Comparison of ENCODE assay signal across 8 mouse cellular contexts in genomic region chr12:100201838-100202237, GRCm38 (mm10). TPM values are rescaled to one million over a fixed set of nuclear protein-coding genes. Genes with fewer than 3 reads are reported as not detected.
A peak's percentile ranks its signal among the peaks of the same experiment; 100 is the strongest.
DNase-seq lines count a peak whose midpoint lies in the region; ATAC-seq and TF ChIP-seq lines count a peak whose summit lies in the region.

No protein-coding gene starts in this region.

- no peak overlapping the region for H3K27ac ChIP-seq in ES-Bruce4 (ENCODE audit: insufficient read depth, low read length)
- no peak overlapping the region for H3K27ac ChIP-seq in forebrain, embryonic 12.5 days
- H3K27ac ChIP-seq in heart, postnatal 0 days (ENCODE audit: low read depth) = no peak overlapping the region
- H3K27ac ChIP-seq in liver, embryonic 16.5 days (ENCODE audit: low read length) = no peak overlapping the region
- no peak overlapping the region for H3K27ac ChIP-seq in neural tube, embryonic 12.5 days
- H3K27ac ChIP-seq in stomach, postnatal 0 days (replicated peaks) = peak overlapping the region; percentile 25; the same call in 1 of the 2 replicates

- peak; percentile 97 for DNase-seq in c-Kit-positive CD71-positive TER-119-positive erythroid progenitor cells, embryonic 14.5 days (ENCODE audit: low spot score)
- peak; percentile 95 for DNase-seq in heart, postnatal 0 days (ENCODE audit: low spot score)
- DNase-seq in kidney, postnatal 36 days = peak; percentile 96
- peak; percentile 94 for DNase-seq in stomach, postnatal 0 days (ENCODE audit: low spot score)

- TF ChIP-seq EP300 in ES-Bruce4 (IDR thresholded peaks at IDR 0.05; ENCODE audit: insufficient read depth, low read depth, low read length) = peak; percentile 79
- no peak for TF ChIP-seq EP300 in heart, postnatal 0 days (IDR thresholded peaks at IDR 0.05; ENCODE audit: low read depth)
- no peak for TF ChIP-seq EP300 in stomach, postnatal 0 days (optimal IDR thresholded peaks at IDR 0.05)

- H3K4me1 ChIP-seq in ES-Bruce4 (ENCODE audit: control insufficient read depth, insufficient read depth, low read length) = no peaks in the 10 kb centered on the region
- peaks cover 33% of the 10 kb centered on the region for H3K4me1 ChIP-seq in forebrain, embryonic 12.5 days
- H3K4me1 ChIP-seq in heart, postnatal 0 days (ENCODE audit: control insufficient read depth, insufficient read depth) = peaks cover 9% of the 10 kb centered on the region
- peaks cover 14% of the 10 kb centered on the region for H3K4me1 ChIP-seq in liver, embryonic 16.5 days (ENCODE audit: control insufficient read depth, low read depth, low read length)
- peaks cover 22% of the 10 kb centered on the region for H3K4me1 ChIP-seq in neural tube, embryonic 12.5 days
- H3K4me1 ChIP-seq in stomach, postnatal 0 days (replicated peaks; ENCODE audit: control insufficient read depth, insufficient read depth) = peaks cover 5% of the 10 kb centered on the region; the same call in 1 of the 2 replicates

- WGBS in forebrain, embryonic 12.5 days = under 1% methylated on average over 13 of the region's 13 CpGs
- WGBS in heart, postnatal 0 days = under 1% methylated on average over 13 of the region's 13 CpGs
- under 1% methylated on average over 13 of the region's 13 CpGs for WGBS in liver, embryonic 16.5 days (ENCODE audit: insufficient replicate concordance)
- under 1% methylated on average over 13 of the region's 13 CpGs for WGBS in neural tube, embryonic 12.5 days
- WGBS in stomach, postnatal 0 days = under 1% methylated on average over 13 of the region's 13 CpGs

- H3K9ac ChIP-seq in ES-Bruce4 (ENCODE audit: low read depth, poor library complexity, severe bottlenecking) = no peak overlapping the region
- H3K9ac ChIP-seq in forebrain, embryonic 12.5 days = 0 out of 2 replicates have a peak overlapping the region, but pooled peaks have one; percentile 44
- H3K9ac ChIP-seq in heart, postnatal 0 days (replicated peaks; ENCODE audit: low read depth, low read length) = no peak overlapping the region
- H3K9ac ChIP-seq in liver, embryonic 16.5 days (ENCODE audit: low read depth, low read length) = peak overlapping the region; percentile 49; the same call in 1 of the 2 replicates
- peak overlapping the region; percentile 33; the same call in 1 of the 2 replicates for H3K9ac ChIP-seq in neural tube, embryonic 12.5 days
- H3K9ac ChIP-seq in stomach, postnatal 0 days (ENCODE audit: low read length) = peak overlapping the region; percentile 41; the same call in 1 of the 2 replicates

- no peaks in the 10 kb centered on the region for H3K27me3 ChIP-seq in ES-Bruce4 (ENCODE audit: control insufficient read depth, insufficient read depth, low read length, poor library complexity, severe bottlenecking)
- H3K27me3 ChIP-seq in forebrain, embryonic 12.5 days = 0 out of 2 replicates have a peak, but pooled peaks cover under 1% of the 10 kb centered on the region
- H3K27me3 ChIP-seq in heart, postnatal 0 days (ENCODE audit: control insufficient read depth, insufficient read depth, low read length) = no peaks in the 10 kb centered on the region
- H3K27me3 ChIP-seq in liver, embryonic 16.5 days (ENCODE audit: control insufficient read depth, insufficient read depth, low read depth, low read length) = no peaks in the 10 kb centered on the region
- no peaks in the 10 kb centered on the region for H3K27me3 ChIP-seq in neural tube, embryonic 12.5 days (replicated peaks)
- no peaks in the 10 kb centered on the region for H3K27me3 ChIP-seq in stomach, postnatal 0 days (ENCODE audit: control insufficient read depth, insufficient read depth, low read length)

- ATAC-seq in forebrain, embryonic 12.5 days (ENCODE audit: low FRiP score) = peak; percentile 49
- peak; percentile 34; the same call in 1 of the 2 replicates for ATAC-seq in heart, postnatal 0 days (ENCODE audit: insufficient read depth, low read depth)
- ATAC-seq in liver, embryonic 16.5 days (ENCODE audit: low read depth) = peak; percentile 27
- peak; percentile 10; the same call in 1 of the 2 replicates for ATAC-seq in neural tube, embryonic 12.5 days (ENCODE audit: low FRiP score, low read depth)
- ATAC-seq in stomach, postnatal 0 days (ENCODE audit: low FRiP score, low TSS enrichment) = peak; percentile 59

- TF ChIP-seq POLR2A in ES-Bruce4 (IDR thresholded peaks at IDR 0.05; ENCODE audit: insufficient read depth, low read length) = no peak

- no peak overlapping the region for H3K4me3 ChIP-seq in ES-Bruce4 (ENCODE audit: low read depth, low read length)
- peak overlapping the region; percentile 97 for H3K4me3 ChIP-seq in forebrain, embryonic 12.5 days (replicated peaks)
- H3K4me3 ChIP-seq in heart, postnatal 0 days (ENCODE audit: low read depth, low read length) = peak overlapping the region; percentile 98
- H3K4me3 ChIP-seq in liver, embryonic 16.5 days (ENCODE audit: low read depth, low read length) = peak overlapping the region; percentile 88
- peak overlapping the region; percentile 100 for H3K4me3 ChIP-seq in neural tube, embryonic 12.5 days
- peak overlapping the region; percentile 95 for H3K4me3 ChIP-seq in stomach, postnatal 0 days (ENCODE audit: low read depth, low read length)

- H3K9me3 ChIP-seq in ES-Bruce4 (replicated peaks; ENCODE audit: control insufficient read depth, insufficient read depth, low read length, poor library complexity, severe bottlenecking) = no peaks in the 10 kb centered on the region
- no peaks in the 10 kb centered on the region for H3K9me3 ChIP-seq in forebrain, embryonic 12.5 days
- no peaks in the 10 kb centered on the region for H3K9me3 ChIP-seq in heart, postnatal 0 days (replicated peaks; ENCODE audit: control insufficient read depth, low read length)
- no peaks in the 10 kb centered on the region for H3K9me3 ChIP-seq in liver, embryonic 16.5 days (replicated peaks; ENCODE audit: control insufficient read depth, low read length)
- no peaks in the 10 kb centered on the region for H3K9me3 ChIP-seq in neural tube, embryonic 12.5 days
- H3K9me3 ChIP-seq in stomach, postnatal 0 days (ENCODE audit: control insufficient read depth, low read length) = no peaks in the 10 kb centered on the region

- TF ChIP-seq CTCF in ES-Bruce4 (IDR thresholded peaks at IDR 0.05; ENCODE audit: low read depth, low read length) = peak; percentile 100
- peak; percentile 100 for TF ChIP-seq CTCF in heart, postnatal 0 days (IDR thresholded peaks at IDR 0.05; ENCODE audit: low read depth)
- peak; percentile 100 for TF ChIP-seq CTCF in stomach, postnatal 0 days (IDR thresholded peaks at IDR 0.05; ENCODE audit: low read depth)

- H3K4me2 ChIP-seq in forebrain, embryonic 12.5 days = peak overlapping the region; percentile 97
- peak overlapping the region; percentile 85 for H3K4me2 ChIP-seq in heart, postnatal 0 days (ENCODE audit: low read depth, low read length)
- peak overlapping the region; percentile 99 for H3K4me2 ChIP-seq in liver, embryonic 16.5 days (ENCODE audit: low read depth, low read length)
- peak overlapping the region; percentile 90 for H3K4me2 ChIP-seq in neural tube, embryonic 12.5 days (replicated peaks)
- peak overlapping the region; percentile 96 for H3K4me2 ChIP-seq in stomach, postnatal 0 days (replicated peaks; ENCODE audit: low read depth)

- peaks cover 35% of the 10 kb centered on the region for H3K36me3 ChIP-seq in ES-Bruce4 (ENCODE audit: control insufficient read depth, insufficient read depth, low read length, poor library complexity, severe bottlenecking)
- H3K36me3 ChIP-seq in forebrain, embryonic 12.5 days (replicated peaks) = peaks cover 43% of the 10 kb centered on the region
- H3K36me3 ChIP-seq in heart, postnatal 0 days (replicated peaks; ENCODE audit: control insufficient read depth, insufficient read depth, low read length) = peaks cover 47% of the 10 kb centered on the region
- H3K36me3 ChIP-seq in liver, embryonic 16.5 days (ENCODE audit: control insufficient read depth, insufficient read depth) = peaks cover 34% of the 10 kb centered on the region
- peaks cover 42% of the 10 kb centered on the region for H3K36me3 ChIP-seq in neural tube, embryonic 12.5 days
- H3K36me3 ChIP-seq in stomach, postnatal 0 days (ENCODE audit: control insufficient read depth, insufficient read depth, low read length) = peaks cover 25% of the 10 kb centered on the region

RNA-seq across cellular contexts. Expression of gene Calm1, which starts 2.6 kb away (rescaled TPM):
- 280 and 286 TPM in 2 replicates for polyA plus RNA-seq in ES-Bruce4 (2011; ENCODE audit: insufficient read depth, insufficient read length, low read depth, missing spikeins)
- 1,646 and 1,801 TPM in 2 replicates for polyA plus RNA-seq in forebrain, embryonic 12.5 days (2016; fragmentation: Nextera tagmentation; extraction: Ambion mirVana)
- 236 and 375 TPM in 2 replicates for total RNA-seq in heart, postnatal 0 days (2014; rRNA removed; ENCODE audit: low replicate concordance)
- 771 and 839 TPM in 2 replicates for polyA plus RNA-seq in heart, postnatal 0 days (2015; fragmentation: Nextera tagmentation; extraction: Ambion mirVana)
- polyA plus RNA-seq in liver, embryonic 16.5 days (2015; fragmentation: Nextera tagmentation; extraction: Ambion mirVana) = 413 and 426 TPM in 2 replicates
- polyA plus RNA-seq in neural tube, embryonic 12.5 days (2016; fragmentation: Nextera tagmentation; extraction: Ambion mirVana) = 1,755 and 1,801 TPM in 2 replicates
- polyA plus RNA-seq in stomach, postnatal 0 days (2015; fragmentation: Nextera tagmentation; extraction: Ambion mirVana) = 1,956 and 2,116 TPM in 2 replicates

RNA-seq across cellular contexts. Expression of gene Nrde2, which starts 42.4 kb away (rescaled TPM):
- polyA plus RNA-seq in ES-Bruce4 (2011; ENCODE audit: insufficient read depth, insufficient read length, low read depth, missing spikeins) = 14.9 and 17.6 TPM in 2 replicates
- 14.9 and 16.8 TPM in 2 replicates for polyA plus RNA-seq in forebrain, embryonic 12.5 days (2016; fragmentation: Nextera tagmentation; extraction: Ambion mirVana)
- total RNA-seq in heart, postnatal 0 days (2014; rRNA removed; ENCODE audit: low replicate concordance) = 13.7 and 16.6 TPM in 2 replicates
- polyA plus RNA-seq in heart, postnatal 0 days (2015; fragmentation: Nextera tagmentation; extraction: Ambion mirVana) = 7.6 and 7.7 TPM in 2 replicates
- 4.4 and 4.7 TPM in 2 replicates for polyA plus RNA-seq in liver, embryonic 16.5 days (2015; fragmentation: Nextera tagmentation; extraction: Ambion mirVana)
- polyA plus RNA-seq in neural tube, embryonic 12.5 days (2016; fragmentation: Nextera tagmentation; extraction: Ambion mirVana) = 14.7 and 15.1 TPM in 2 replicates
- 5.9 and 6.9 TPM in 2 replicates for polyA plus RNA-seq in stomach, postnatal 0 days (2015; fragmentation: Nextera tagmentation; extraction: Ambion mirVana)

Comparison
In these comparisons a context has a peak if more than half of its experiments do, and no peak if none do; other contexts are left out.
1. H3K9ac ChIP-seq: peak in forebrain, embryonic 12.5 days (single experiment), liver, embryonic 16.5 days (single experiment), neural tube, embryonic 12.5 days (single experiment) and stomach, postnatal 0 days (single experiment); none in ES-Bruce4 (single experiment) and heart, postnatal 0 days (single experiment).
2. Peak in every context shown above with its lines, with median percentiles within 50 percentile points of each other: CTCF ChIP-seq, DNase-seq, ATAC-seq and H3K4me2 ChIP-seq.